Mouse (Mus musculus) heart, adult 2 months (tissue): ENCODE results near the gene E130114P18Rik.

Experiments
- CTCF ChIP-seq: fragments of 200-600 bp; IDR thresholded peaks from 2 replicates; pipeline ENCODE4 v1.8.1; 2022; ENCODE audit warnings: antibody characterized with exemption, mild to moderate bottlenecking, moderate library complexity
- POLR2A ChIP-seq: fragments of 200-500 bp; IDR thresholded peaks from 2 replicates; pipeline ENCODE4 v1.6.1; 2011; ENCODE audit warnings: mild to moderate bottlenecking, low read depth, low read length, control low read depth; ENCODE audit not compliant: insufficient read depth

- TF ChIP-seq CTCF = no peak
- TF ChIP-seq POLR2A = no peak
Measured at GRCm38 (mm10) chr4:97564199-97564598, 213.7 kb downstream of the E130114P18Rik start.
